16 mouse cellular contexts compared by ENCODE assay signal in genomic region chr2:112637206-112637605, GRCm38 (mm10).
A peak's percentile ranks its signal among the peaks of the same experiment; 100 is the strongest.
DNase-seq lines count a peak whose midpoint lies in the region; ATAC-seq and TF ChIP-seq lines count a peak whose summit lies in the region.
"Had no signal": no experiment of that assay in that cellular context is flagged by ENCODE, and none has a peak within 500 bp of the region (broad histone marks: within the 10 kb centered on the region; RNA-seq: fewer than 3 reads in every experiment).

No protein-coding gene starts in this region.

- no peaks in the 10 kb centered on the region; the same call in 1 of the 2 replicates for H3K36me3 ChIP-seq in heart, adult 2 months (ENCODE audit: control insufficient read depth, insufficient read depth, low read length)
- no peaks in the 10 kb centered on the region for H3K36me3 ChIP-seq in heart, embryonic 11.5 days (ENCODE audit: control insufficient read depth, insufficient read depth, low read length)
- 0 out of 2 replicates have a peak, but pooled peaks cover under 1% of the 10 kb centered on the region for H3K36me3 ChIP-seq in heart, embryonic 14.5 days (ENCODE audit: control insufficient read depth, insufficient read depth, low read length)
- H3K36me3 ChIP-seq: liver, embryonic 15.5 days; neural tube, embryonic 13.5 days had no signal

- H3K9me3 ChIP-seq in heart, embryonic 11.5 days (replicated peaks; ENCODE audit: control insufficient read depth, low read length), result no peaks in the 10 kb centered on the region
- H3K9me3 ChIP-seq in heart, embryonic 14.5 days (ENCODE audit: control insufficient read depth, low read length), result no peaks in the 10 kb centered on the region
- H3K9me3 ChIP-seq: limb, embryonic 12.5 days; liver, embryonic 15.5 days; neural tube, embryonic 13.5 days had no signal

- H3K79me2 ChIP-seq in heart, adult 2 months (replicated peaks; ENCODE audit: control insufficient read depth, insufficient read depth, low read length), result no peaks in the 10 kb centered on the region

- intact Hi-C loops in heart, adult 2 months (cut with DNase I), result loop anchor here (2.0 kb wide), 1 partner anchor 16 kb away; no protein-coding TSS in a partner anchor

- H3K4me1 ChIP-seq in heart, adult 2 months (ENCODE audit: control insufficient read depth, insufficient read depth, low read length), result peaks cover 2% of the 10 kb centered on the region; the same call in 1 of the 2 replicates
- no peaks in the 10 kb centered on the region; the same call in 1 of the 2 replicates for H3K4me1 ChIP-seq in heart, embryonic 11.5 days (ENCODE audit: control insufficient read depth, insufficient read depth, low read length)
- H3K4me1 ChIP-seq in heart, embryonic 14.5 days (ENCODE audit: control insufficient read depth in 2 of 2, insufficient read depth in 2 of 2, low read length in 2 of 2), result peaks cover 4 to 15% of the 10 kb centered on the region in 2 experiments
- H3K4me1 ChIP-seq: limb, embryonic 12.5 days; liver, embryonic 15.5 days; neural tube, embryonic 13.5 days had no signal

- peak in 1 of 2 experiments; percentile 58 for DNase-seq in heart, adult 2 months
- DNase-seq in cerebellum, adult 9-11 months, result peak; percentile 86
- peak; percentile 42 for DNase-seq in skeletal muscle tissue, adult 2 months (ENCODE audit: low read depth, low spot score)
- no peak for DNase-seq in embryo, embryonic 9.5 days (ENCODE audit: extremely low spot score)
- no peak for DNase-seq in B cell, adult 2 months
- DNase-seq: adrenal gland, postnatal 10 days; forebrain, postnatal 0 days; kidney, adult 8-10 months; layer of hippocampus, postnatal 36 days; lung, postnatal 14 days had no signal

- 0 out of 2 replicates have a peak, but pooled peaks have one; percentile 24 for TF ChIP-seq EP300 in heart, adult 2 months (IDR thresholded peaks at IDR 0.05; ENCODE audit: insufficient read depth, low read depth, low read length)

- peak overlapping the region; percentile 73 for H3K27ac ChIP-seq in heart, adult 2 months
- H3K27ac ChIP-seq in heart, embryonic 11.5 days (ENCODE audit: low read depth, low read length), result no peak overlapping the region
- peak overlapping the region; percentile 29 to 69; a peak in 3 of 4 replicates for H3K27ac ChIP-seq in heart, embryonic 14.5 days (replicated peaks in 1 of 2; ENCODE audit: control insufficient read depth in 1 of 2, insufficient read depth in 1 of 2, low read depth in 2 of 2, low read length in 2 of 2)
- H3K27ac ChIP-seq: limb, embryonic 12.5 days; liver, embryonic 15.5 days; neural tube, embryonic 13.5 days had no signal

- TF ChIP-seq CTCF in heart, adult 2 months (IDR thresholded peaks at IDR 0.05), result no peak

- H3K27me3 ChIP-seq in heart, adult 2 months (ENCODE audit: control insufficient read depth, insufficient read depth, low read length), result no peaks in the 10 kb centered on the region
- no peaks in the 10 kb centered on the region for H3K27me3 ChIP-seq in heart, embryonic 11.5 days (ENCODE audit: control insufficient read depth, insufficient read depth, low read length)
- no peaks in the 10 kb centered on the region for H3K27me3 ChIP-seq in heart, embryonic 14.5 days (ENCODE audit: control insufficient read depth, insufficient read depth, low read length)
- H3K27me3 ChIP-seq: limb, embryonic 12.5 days; liver, embryonic 15.5 days; neural tube, embryonic 13.5 days had no signal

- no peak overlapping the region for H3K9ac ChIP-seq in heart, adult 2 months (ENCODE audit: low read depth, low read length)
- H3K9ac ChIP-seq in heart, embryonic 11.5 days (ENCODE audit: low read depth, low read length), result no peak overlapping the region
- H3K9ac ChIP-seq in heart, embryonic 14.5 days (ENCODE audit: low read length), result no peak overlapping the region
- H3K9ac ChIP-seq: forebrain, postnatal 0 days; limb, embryonic 12.5 days; liver, embryonic 15.5 days; neural tube, embryonic 13.5 days had no signal

- no peak overlapping the region for H3K4me3 ChIP-seq in heart, adult 2 months
- H3K4me3 ChIP-seq in heart, embryonic 11.5 days (ENCODE audit: low read depth, low read length), result no peak overlapping the region
- H3K4me3 ChIP-seq in heart, embryonic 14.5 days (ENCODE audit: control insufficient read depth in 1 of 2, insufficient read depth in 1 of 2, low read depth in 1 of 2, low read length in 2 of 2), result no peak overlapping the region
- H3K4me3 ChIP-seq: limb, embryonic 12.5 days; liver, embryonic 15.5 days; neural tube, embryonic 13.5 days had no signal

- 54% methylated on average over 5 of the region's 5 CpGs for WGBS in heart, adult 2 months
- WGBS in heart, embryonic 11.5 days (ENCODE audit: insufficient replicate concordance), result 64% methylated on average over 5 of the region's 5 CpGs
- WGBS in heart, embryonic 14.5 days, result 30% methylated on average over 5 of the region's 5 CpGs

- no peak for TF ChIP-seq POLR2A in heart, adult 2 months (IDR thresholded peaks at IDR 0.05; ENCODE audit: insufficient read depth, low read depth, low read length)

- no peak overlapping the region for H3K4me2 ChIP-seq in heart, embryonic 11.5 days
- 0 out of 2 replicates have a peak overlapping the region, but pooled peaks have one; percentile 11 for H3K4me2 ChIP-seq in heart, embryonic 14.5 days (ENCODE audit: low read length)
- H3K4me2 ChIP-seq: limb, embryonic 12.5 days; liver, embryonic 15.5 days; neural tube, embryonic 13.5 days had no signal

- no peak for ATAC-seq in heart, embryonic 11.5 days (replicated peaks; ENCODE audit: insufficient number of reproducible peaks, low FRiP score, low TSS enrichment)
- peak; percentile 61; the same call in 1 of the 2 replicates for ATAC-seq in heart, embryonic 14.5 days (ENCODE audit: insufficient number of reproducible peaks, insufficient read depth, low FRiP score, low read depth)
- ATAC-seq: CD4-positive, CD25-positive, alpha-beta regulatory T cell, adult 4 months; forebrain, postnatal 0 days had no signal

Comparison
In these comparisons a context has a peak if more than half of its experiments do, and no peak if none do; other contexts are left out.
1. DNase-seq: peak in cerebellum, adult 9-11 months (single experiment) and skeletal muscle tissue, adult 2 months (single experiment); none in embryo, embryonic 9.5 days (single experiment) and B cell, adult 2 months (0 of 2).